8 mouse cellular contexts compared by ENCODE assay signal in genomic region chr12:40199302-40199701, GRCm38 (mm10). TPM values are rescaled to one million over a fixed set of nuclear protein-coding genes. Genes with fewer than 3 reads are reported as not detected.
DNase-seq lines count a peak whose midpoint lies in the region; ATAC-seq and TF ChIP-seq lines count a peak whose summit lies in the region.

Gene Lsmem1 (minus strand): TSS chr12:40199490.

- no peak for ATAC-seq in kidney, postnatal 0 days (replicated peaks; ENCODE audit: low FRiP score, low read depth)
- ATAC-seq in midbrain, embryonic 11.5 days (ENCODE audit: low FRiP score), result no peak

- H3K4me1 ChIP-seq in kidney, postnatal 0 days (replicated peaks; ENCODE audit: insufficient read depth, low read length), result no peaks in the 10 kb centered on the region
- H3K4me1 ChIP-seq in MEL (ENCODE audit: control insufficient read depth in 1 of 2, insufficient read depth in 2 of 2, low read length in 2 of 2), result no peaks in the 10 kb centered on the region
- no peaks in the 10 kb centered on the region for H3K4me1 ChIP-seq in midbrain, embryonic 11.5 days (ENCODE audit: control insufficient read depth, insufficient read depth, low read length)

- no peak within 1 kb of the TSS for H3K9ac ChIP-seq in kidney, postnatal 0 days (ENCODE audit: low read depth, low read length)
- H3K9ac ChIP-seq in MEL (ENCODE audit: control insufficient read depth, low read depth, low read length, poor library complexity, severe bottlenecking), result no peak within 1 kb of the TSS
- no peak within 1 kb of the TSS for H3K9ac ChIP-seq in midbrain, embryonic 11.5 days (ENCODE audit: low read length)

- TF ChIP-seq CTCF in kidney, postnatal 0 days (IDR thresholded peaks at IDR 0.05; ENCODE audit: low read depth), result no peak
- TF ChIP-seq CTCF in MEL (IDR thresholded peaks at IDR 0.05 in 2 of 3, conservative IDR thresholded peaks at IDR 0.05 in 1 of 3; ENCODE audit: control insufficient read depth in 1 of 3, insufficient read depth in 1 of 3, low read depth in 2 of 3, low read length in 3 of 3, poor library complexity in 1 of 3, severe bottlenecking in 1 of 3), result no peak

- H3K27me3 ChIP-seq in kidney, postnatal 0 days (ENCODE audit: insufficient read depth, low read length), result no peaks in the 10 kb centered on the region
- H3K27me3 ChIP-seq in MEL (ENCODE audit: control insufficient read depth in 1 of 2, insufficient read depth in 2 of 2, low read length in 2 of 2), result no peaks in the 10 kb centered on the region
- no peaks in the 10 kb centered on the region for H3K27me3 ChIP-seq in midbrain, embryonic 11.5 days (ENCODE audit: control insufficient read depth, insufficient read depth, low read length)

- H3K9me3 ChIP-seq in kidney, postnatal 0 days (replicated peaks; ENCODE audit: low read length), result no peaks in the 10 kb centered on the region
- no peaks in the 10 kb centered on the region for H3K9me3 ChIP-seq in MEL (replicated peaks; ENCODE audit: insufficient read depth, low read length)
- H3K9me3 ChIP-seq in midbrain, embryonic 11.5 days (ENCODE audit: control insufficient read depth, low read length), result no peaks in the 10 kb centered on the region

- no peak for DNase-seq in kidney, postnatal 0 days (ENCODE audit: low spot score)
- DNase-seq in kidney, adult 9 months, result no peak
- peak; percentile 61 for DNase-seq in MEL (ENCODE audit: low read depth, low spot score)
- peak; percentile 58 for DNase-seq in gastrocnemius, postnatal 25 days
- peak; percentile 30 for DNase-seq in induced T-regulatory cell, adult 2 months (ENCODE audit: low read depth)
- no peak for DNase-seq in cerebellum, adult 11 months
- no peak for DNase-seq in testis, postnatal 14 days (ENCODE audit: low spot score)
- no peak for DNase-seq in midbrain, embryonic 11.5 days (ENCODE audit: low spot score, missing footprints)

- H3K4me2 ChIP-seq in kidney, postnatal 0 days (ENCODE audit: low read length), result 0 out of 2 replicates have a peak within 1 kb of the TSS, but pooled peaks have one; percentile 8
- H3K4me2 ChIP-seq in midbrain, embryonic 11.5 days, result no peak within 1 kb of the TSS

- H3K36me3 ChIP-seq in kidney, postnatal 0 days (ENCODE audit: insufficient read depth, low read length), result peaks cover 23% of the 10 kb centered on the region; the same call in 1 of the 2 replicates
- H3K36me3 ChIP-seq in MEL (ENCODE audit: control insufficient read depth in 1 of 2, insufficient read depth in 2 of 2, low read length in 2 of 2), result peaks cover 2 to 16% of the 10 kb centered on the region in 2 experiments
- H3K36me3 ChIP-seq in midbrain, embryonic 11.5 days (ENCODE audit: control insufficient read depth, insufficient read depth, low read length), result peaks cover 10% of the 10 kb centered on the region; the same call in 1 of the 2 replicates

- peak in 1 of 2 experiments; percentile 48; a peak in 2 of 4 replicates for TF ChIP-seq EP300 in MEL (IDR thresholded peaks at IDR 0.05; ENCODE audit: low read depth in 1 of 2, low read length in 2 of 2)

- no peak within 1 kb of the TSS for H3K4me3 ChIP-seq in kidney, postnatal 0 days (replicated peaks; ENCODE audit: low read depth, low read length)
- H3K4me3 ChIP-seq in MEL (ENCODE audit: control insufficient read depth in 1 of 2, insufficient read depth in 1 of 2, low read depth in 2 of 2, low read length in 2 of 2), result peak within 1 kb of the TSS; percentile 20 to 42
- H3K4me3 ChIP-seq in midbrain, embryonic 11.5 days (ENCODE audit: low read depth, low read length), result no peak within 1 kb of the TSS

- WGBS in kidney, postnatal 0 days, result 64% methylated on average over 8 of the region's 8 CpGs
- 90% methylated on average over 8 of the region's 8 CpGs for WGBS in midbrain, embryonic 11.5 days

- H3K27ac ChIP-seq in kidney, postnatal 0 days, result no peak within 1 kb of the TSS
- H3K27ac ChIP-seq in MEL (ENCODE audit: control insufficient read depth, low read depth, low read length), result no peak within 1 kb of the TSS
- no peak within 1 kb of the TSS for H3K27ac ChIP-seq in midbrain, embryonic 11.5 days (ENCODE audit: low read depth, low read length)

- TF ChIP-seq RAD21 in MEL (IDR thresholded peaks at IDR 0.05; ENCODE audit: low read depth, low read length), result no peak

- no peak for TF ChIP-seq POLR2A in MEL (IDR thresholded peaks at IDR 0.05; ENCODE audit: control insufficient read depth in 1 of 2, insufficient read depth in 1 of 2, low read depth in 1 of 2, low read length in 2 of 2, poor library complexity in 1 of 2)

- no peaks in the 10 kb centered on the region for H3K79me2 ChIP-seq in MEL (ENCODE audit: control insufficient read depth, insufficient read depth, low read length, poor library complexity)

TF ChIP-seq in MEL, 35 proteins besides CTCF, POLR2A, EP300 and RAD21:
- TF ChIP-seq ETS1 (IDR thresholded peaks at IDR 0.05; ENCODE audit: low read depth, low read length) (peak; percentile 33; the same call in 1 of the 2 replicates), E2F4 (IDR thresholded peaks at IDR 0.05; ENCODE audit: borderline replicate concordance, low read depth, low read length) (no peak), CHD2 (IDR thresholded peaks at IDR 0.05; ENCODE audit: low read length) (no peak), TBP (IDR thresholded peaks at IDR 0.05; ENCODE audit: low read depth, low read length) (no peak), ZNF384 (IDR thresholded peaks at IDR 0.05; ENCODE audit: low read depth, low read length) (no peak), POLR2AphosphoS5 (IDR thresholded peaks at IDR 0.05; ENCODE audit: borderline replicate concordance, low read depth, low read length) (no peak), TCF12 (IDR thresholded peaks at IDR 0.05; ENCODE audit: low read depth, low read length) (0 out of 2 replicates have a peak, but pooled peaks have one; percentile 12), ZKSCAN1 (IDR thresholded peaks at IDR 0.05; ENCODE audit: low read depth, low read length) (no peak), UBTF (IDR thresholded peaks at IDR 0.05; ENCODE audit: borderline replicate concordance, insufficient read depth, low read depth, low read length) (no peak), ELF1 (IDR thresholded peaks at IDR 0.05; ENCODE audit: low read depth, low read length) (no peak), NRF1 (IDR thresholded peaks at IDR 0.05; ENCODE audit: insufficient read depth, low read depth, low read length, poor library complexity, severe bottlenecking) (no peak), MAX (IDR thresholded peaks at IDR 0.05; ENCODE audit: low read length) (no peak), BHLHE40 (IDR thresholded peaks at IDR 0.05; ENCODE audit: borderline replicate concordance, low read depth, low read length) (no peak), MEF2A (IDR thresholded peaks at IDR 0.05; ENCODE audit: extremely low read depth, insufficient replicate concordance, low read depth, low read length, poor library complexity, severe bottlenecking) (0 out of 2 replicates have a peak, but pooled peaks have one; percentile 41), HCFC1 (IDR thresholded peaks at IDR 0.05; ENCODE audit: low read depth, low read length) (no peak), MAFK (IDR thresholded peaks at IDR 0.05; ENCODE audit: borderline replicate concordance, low read depth, low read length) (no peak), NELFE (IDR thresholded peaks at IDR 0.05; ENCODE audit: low read depth, low read length) (no peak), GATA1 (IDR thresholded peaks at IDR 0.05; ENCODE audit: low read depth, low read length) (peak; percentile 24; the same call in 1 of the 2 replicates), ZMIZ1 (IDR thresholded peaks at IDR 0.05; ENCODE audit: low read depth, low read length) (no peak), MXI1 (IDR thresholded peaks at IDR 0.05; ENCODE audit: low read depth, low read length) (no peak), SMC3 (IDR thresholded peaks at IDR 0.05; ENCODE audit: low read depth, low read length) (no peak), MAZ (IDR thresholded peaks at IDR 0.05; ENCODE audit: low read depth, low read length) (no peak), SIN3A (IDR thresholded peaks at IDR 0.05; ENCODE audit: low read length) (no peak), POLR2AphosphoS2 (IDR thresholded peaks at IDR 0.05; ENCODE audit: low read length) (no peak), MYC (IDR thresholded peaks at IDR 0.05; ENCODE audit: low read depth, low read length) (no peak), JUND (IDR thresholded peaks at IDR 0.05; ENCODE audit: low read depth, low read length) (no peak), MYB (IDR thresholded peaks at IDR 0.05; ENCODE audit: low read depth, low read length) (no peak), RCOR1 (IDR thresholded peaks at IDR 0.05; ENCODE audit: low read depth, low read length) (peak; percentile 71), CHD1 (IDR thresholded peaks at IDR 0.05; ENCODE audit: low read depth, low read length) (no peak), USF2 (IDR thresholded peaks at IDR 0.05; ENCODE audit: borderline replicate concordance in 1 of 2, insufficient read depth in 1 of 2, low read depth in 1 of 2, low read length in 2 of 2) (no peak), KAT2A (conservative IDR thresholded peaks at IDR 0.05; ENCODE audit: low read depth, low read length) (no peak), GABPA (IDR thresholded peaks at IDR 0.05; ENCODE audit: low read depth, low read length) (no peak), USF1 (IDR thresholded peaks at IDR 0.05; ENCODE audit: low read depth, low read length) (no peak), ZC3H11A (IDR thresholded peaks at IDR 0.05; ENCODE audit: low read depth, low read length) (no peak), TAL1 (IDR thresholded peaks at IDR 0.05; ENCODE audit: low read length) (peak; percentile 43)
TF ChIP-seq in MEL: peak in this region for 6.

RNA-seq across cellular contexts. Expression of gene Lsmem1, which starts in this region (rescaled TPM):
- 0.13 TPM in 1 of 2 replicates, not detected in the other for polyA plus RNA-seq in kidney, postnatal 0 days (2015; fragmentation: Nextera tagmentation; extraction: Ambion mirVana)
- not detected in 2 replicates for total RNA-seq in MEL (2012; rRNA removed)
- under 1 TPM in 1 of 2 experiments, not detected in 1; 0.14 TPM for polyA plus RNA-seq in MEL (2012; ENCODE audit: insufficient read depth in 1 of 2, insufficient read length in 2 of 2, low read depth in 1 of 2, low replicate concordance in 2 of 2, missing spikeins in 1 of 2)
- total RNA-seq in gastrocnemius, postnatal 25 days (2021), result 10 to 100 TPM; 33.2 to 62.1 TPM
- polyA plus RNA-seq in midbrain, embryonic 11.5 days (2014; fragmentation: Nextera tagmentation; extraction: Ambion mirVana), result not detected in 2 replicates

Comparison
In these comparisons a context has a peak if more than half of its experiments do, and no peak if none do; other contexts are left out.
1. RNA of gene Lsmem1 (total RNA-seq): 33.2 to 62.1 TPM in gastrocnemius, postnatal 25 days; not detected in MEL; every median in the first group is over 10 times any median in the second.
2. Peak in DNase-seq and H3K4me3 ChIP-seq in MEL; RNA of the gene not detected or under 1 TPM.
3. DNase-seq: peak in gastrocnemius, postnatal 25 days (single experiment) and induced T-regulatory cell, adult 2 months (single experiment); none in kidney, postnatal 0 days (single experiment), kidney, adult 9 months (single experiment), cerebellum, adult 11 months (single experiment), testis, postnatal 14 days (single experiment) and midbrain, embryonic 11.5 days (single experiment).